Mouse (Mus musculus): Measurements from ENCODE around the gene Zfp174. TPM values are rescaled to one million over a fixed set of nuclear protein-coding genes. Genes with fewer than 3 reads are reported as not detected.

Zfp174 gene
- polyA plus RNA-seq, 1 experiment = 2.0 TPM

- DNase-seq (ENCODE audit: low read depth) = no peak
These were observed 37.4 kb downstream of the Zfp174 start, which contains the start of the genes Zfp597 and Gm20695 for GRCm38 (mm10) chr16:3884201-3885064. Gene Zfp597, minus strand, starts transcription at chr16:3884561. Gene Gm20695, plus strand, starts transcription at chr16:3884648.

- DNase-seq (ENCODE audit: low read depth) = no peak
These were observed 38.1 kb downstream of the Zfp174 start for GRCm38 (mm10) chr16:3885065-3885670.

DNA sequence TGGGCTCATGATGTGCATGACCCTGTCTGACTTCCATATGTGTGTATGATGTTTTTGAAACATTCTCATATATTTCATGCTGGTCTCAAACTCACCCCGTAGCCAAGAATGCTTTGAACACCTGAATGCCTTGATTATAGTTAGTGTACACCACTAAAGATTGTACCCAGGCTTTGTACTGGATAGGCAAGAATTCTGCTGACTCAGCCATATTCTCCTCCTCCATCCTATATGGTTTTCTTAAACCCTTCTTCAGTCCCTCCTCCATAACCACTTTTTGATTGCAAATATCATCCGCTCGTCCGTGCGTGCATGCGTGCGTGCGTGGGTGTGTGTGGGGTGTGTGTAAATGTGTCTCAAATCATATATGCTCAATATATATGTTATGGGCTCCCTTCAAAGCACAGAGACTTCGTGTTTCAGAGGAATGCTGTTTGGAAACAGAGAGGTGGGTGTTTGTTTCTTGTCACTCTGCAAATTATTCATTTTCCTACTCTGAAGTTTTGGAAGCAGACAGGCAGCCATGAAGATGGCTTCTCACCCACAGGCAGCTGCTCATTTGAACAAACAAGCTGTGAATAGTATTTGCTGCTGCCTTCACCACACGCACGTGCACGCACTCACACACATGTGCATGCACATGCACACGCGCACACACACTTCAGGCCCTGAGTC is 44.7 kb downstream of the Zfp174 start:
- no peak for DNase-seq (ENCODE audit: low read depth)

DNA sequence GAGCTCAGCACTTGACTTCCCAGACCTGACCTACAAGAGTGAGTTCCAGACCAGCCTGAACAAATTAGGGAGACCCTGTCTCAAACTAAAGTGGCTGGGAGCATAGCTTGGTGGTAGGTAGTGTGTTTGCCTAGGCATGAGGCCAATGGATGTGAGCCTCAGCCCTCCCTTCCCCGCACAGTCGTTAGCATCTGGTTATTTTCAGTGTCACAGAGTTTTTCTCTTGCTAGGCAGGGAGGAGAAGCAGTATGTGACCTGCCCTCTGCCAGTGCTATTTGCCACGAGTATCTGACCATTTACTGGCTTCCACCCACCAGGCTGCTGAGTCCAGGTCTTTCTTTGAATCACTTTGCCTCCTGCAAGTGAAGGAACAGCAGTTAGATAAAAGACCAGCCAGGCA is 46.7 kb downstream of the Zfp174 start:
- DNase-seq (ENCODE audit: low read depth) = no peak

GRCm38 (mm10) chr16:3895173-3895792 is 48.2 kb downstream of the Zfp174 start:
- no peak for DNase-seq (ENCODE audit: low read depth)

GRCm38 (mm10) chr16:3896046-3896445 is 49.0 kb downstream of the Zfp174 start:
- no peak for DNase-seq (ENCODE audit: low read depth)

DNA sequence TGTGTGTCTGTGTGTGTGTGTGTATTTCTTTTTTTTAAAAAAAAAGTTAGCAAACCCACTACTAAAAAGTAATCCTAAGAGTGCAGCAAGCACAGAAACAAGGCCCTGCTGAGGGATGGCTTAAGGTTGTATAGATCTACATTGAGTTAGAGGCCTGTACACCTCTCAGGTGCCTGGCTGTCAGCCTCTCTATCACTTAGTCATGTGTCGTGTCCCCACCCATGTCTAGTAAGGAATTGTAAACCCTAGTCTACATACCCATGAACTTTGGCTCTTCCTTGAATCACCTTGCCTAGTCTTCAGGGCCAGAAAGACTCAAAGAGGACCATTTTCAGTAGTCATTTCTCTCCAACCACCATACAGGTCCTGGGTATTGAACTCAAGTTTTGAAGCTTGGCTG is 49.5 kb downstream of the Zfp174 start:
- DNase-seq (ENCODE audit: low read depth) = no peak

GRCm38 (mm10) chr16:3907471-3907870 is 60.4 kb downstream of the Zfp174 start:
- DNase-seq (ENCODE audit: low read depth) = no peak

Other genes starting within 250 kb of the Zfp174 start
- gene Mefv, start 129.2 kb upstream of the Zfp174 start, polyA plus RNA-seq (2012; rRNA removed) = 0.14 and 0.24 TPM in 2 replicates
- 9.7 and 10.2 TPM in 2 replicates for gene Zfp263, start 103.2 kb upstream of the Zfp174 start, polyA plus RNA-seq (2012; rRNA removed)
- not detected in 2 replicates for gene Olfr15, start 16.4 kb upstream of the Zfp174 start, polyA plus RNA-seq (2012; rRNA removed)
- 64.2 and 69.8 TPM in 2 replicates for gene Naa60, start 25.1 kb downstream of the Zfp174 start, polyA plus RNA-seq (2012; rRNA removed)
- gene Zfp597, start 37.3 kb downstream of the Zfp174 start, polyA plus RNA-seq (2012; rRNA removed) = 2.5 and 3.0 TPM in 2 replicates
- 0.16 and 0.25 TPM in 2 replicates for gene Gm20695, start 37.4 kb downstream of the Zfp174 start, polyA plus RNA-seq (2012; rRNA removed)
- 13.5 and 16.2 TPM in 2 replicates for gene 1700037C18Rik, start 61.4 kb downstream of the Zfp174 start, polyA plus RNA-seq (2012; rRNA removed)
- 5.4 and 6.8 TPM in 2 replicates for gene Cluap1, start 61.5 kb downstream of the Zfp174 start, polyA plus RNA-seq (2012; rRNA removed)
- gene Nlrc3, start 129.4 kb downstream of the Zfp174 start, polyA plus RNA-seq (2012; rRNA removed) = 0.86 and 1.6 TPM in 2 replicates
- gene Slx4, start 156.5 kb downstream of the Zfp174 start, polyA plus RNA-seq (2012; rRNA removed) = 17.5 and 18.2 TPM in 2 replicates
- gene Dnase1, start 189.7 kb downstream of the Zfp174 start, polyA plus RNA-seq (2012; rRNA removed) = 0.27 and 0.38 TPM in 2 replicates
- gene Trap1, start 230.6 kb downstream of the Zfp174 start, polyA plus RNA-seq (2012; rRNA removed) = 90.6 and 105 TPM in 2 replicates

Data from gonadal fat pad, adult 2 months (tissue).